20 mouse cellular contexts compared by ENCODE assay signal in genomic region chr2:72045024-72045423, GRCm38 (mm10).
"Had no signal": no experiment of that assay in that cellular context is flagged by ENCODE, and none has a peak within 500 bp of the region (broad histone marks: within the 10 kb centered on the region; RNA-seq: fewer than 3 reads in every experiment).

No protein-coding gene starts in this region.

- H3K9me3 ChIP-seq: liver, embryonic 15.5 days; midbrain, embryonic 10.5 days; midbrain, embryonic 12.5 days; neural tube, embryonic 12.5 days; neural tube, embryonic 15.5 days had no signal

- H3K36me3 ChIP-seq: liver, embryonic 15.5 days; midbrain, embryonic 10.5 days; midbrain, embryonic 12.5 days; neural tube, embryonic 12.5 days; neural tube, embryonic 15.5 days had no signal

- H3K9ac ChIP-seq: liver, embryonic 15.5 days; liver, postnatal 0 days; lung, embryonic 14.5 days; midbrain, embryonic 12.5 days; neural tube, embryonic 12.5 days; neural tube, embryonic 15.5 days had no signal

- H3K4me1 ChIP-seq: liver, embryonic 15.5 days; midbrain, embryonic 12.5 days had no signal

- H3K27me3 ChIP-seq: liver, embryonic 15.5 days; neural tube, embryonic 12.5 days; neural tube, embryonic 15.5 days had no signal

- DNase-seq: liver, postnatal 0 days; lung, embryonic 14.5 days; lung, postnatal 10 days; lung, postnatal 4 days; midbrain, embryonic 14.5 days; retina, postnatal 1 day; right cerebral cortex, adult 18-20 months; right cerebral cortex, postnatal 25 days; right cerebral cortex, postnatal 4 days; spleen, adult 18-20 months; thymus, adult 18-20 months; thymus, postnatal 14 days; thymus, postnatal 36 days had no signal

- H3K27ac ChIP-seq: liver, embryonic 15.5 days; midbrain, embryonic 10.5 days; midbrain, embryonic 12.5 days; neural tube, embryonic 12.5 days; neural tube, embryonic 15.5 days had no signal

- H3K4me3 ChIP-seq: liver, embryonic 15.5 days; midbrain, embryonic 10.5 days; midbrain, embryonic 12.5 days; myocyte; neural tube, embryonic 12.5 days; neural tube, embryonic 15.5 days had no signal

- H3K4me2 ChIP-seq: liver, embryonic 15.5 days; lung, embryonic 14.5 days; midbrain, embryonic 12.5 days; neural tube, embryonic 12.5 days; neural tube, embryonic 15.5 days had no signal

- ATAC-seq: liver, postnatal 0 days; midbrain, embryonic 16.5 days had no signal
